Mouse (Mus musculus): Measurements from ENCODE around the gene Asb16.

DNA sequence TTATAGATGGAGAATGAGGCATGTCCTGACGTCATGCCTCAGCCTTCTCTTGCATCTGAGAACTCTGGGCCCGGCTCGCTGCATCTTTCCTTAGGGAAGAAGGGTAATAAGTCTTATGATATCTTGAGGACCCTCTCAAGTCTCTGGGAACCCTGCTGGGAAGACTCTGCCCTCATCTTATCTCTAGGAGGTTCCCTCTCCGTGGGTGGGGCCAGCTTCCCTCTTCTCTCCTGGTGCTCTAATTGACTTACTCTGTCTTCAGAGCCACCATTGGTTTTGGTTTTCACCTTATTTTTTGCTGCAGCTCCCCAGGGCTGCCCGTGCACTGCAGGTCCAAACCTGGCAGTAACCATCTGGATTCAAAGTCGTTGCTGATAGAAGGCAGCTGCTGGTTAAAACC is 10.4 kb upstream of the Asb16 start:
- TF ChIP-seq CTCF (IDR thresholded peaks at IDR 0.05; ENCODE audit: control insufficient read depth, insufficient read depth, insufficient read length) = no peak
- TF ChIP-seq USF1 (IDR thresholded peaks at IDR 0.05; ENCODE audit: low read depth) = no peak
- no peak for TF ChIP-seq MAX (IDR thresholded peaks at IDR 0.05)
- TF ChIP-seq MYOD1 (IDR thresholded peaks at IDR 0.05; ENCODE audit: control insufficient read depth, insufficient read length, low read depth) = no peak
- no peak for TF ChIP-seq CEBPB (IDR thresholded peaks at IDR 0.05; ENCODE audit: low read depth)
- no peak for TF ChIP-seq MYOG (IDR thresholded peaks at IDR 0.05; ENCODE audit: control insufficient read depth, extremely low read depth, insufficient read length)
- TF ChIP-seq FOSL1 (IDR thresholded peaks at IDR 0.05; ENCODE audit: insufficient read depth, low read length, poor library complexity, severe bottlenecking) = no peak
